7 mouse cellular contexts compared by ENCODE assay signal in genomic region chr3:131106451-131107291, GRCm38 (mm10). TPM values are rescaled to one million over a fixed set of nuclear protein-coding genes. Genes with fewer than 3 reads are reported as not detected.
A peak's percentile ranks its signal among the peaks of the same experiment; 100 is the strongest.
DNase-seq lines count a peak whose midpoint lies in the region; ATAC-seq and TF ChIP-seq lines count a peak whose summit lies in the region.

No protein-coding gene starts in this region.

- peaks cover 4% of the 10 kb centered on the region; the same call in 1 of the 2 replicates for H3K4me1 ChIP-seq in lung, embryonic 14.5 days (ENCODE audit: insufficient read depth)
- H3K4me1 ChIP-seq in cortical plate, adult 2 months (ENCODE audit: control insufficient read depth, insufficient read depth, low read length), result no peaks in the 10 kb centered on the region
- peaks cover 45% of the 10 kb centered on the region for H3K4me1 ChIP-seq in heart, embryonic 13.5 days
- H3K4me1 ChIP-seq in liver, embryonic 15.5 days (replicated peaks), result peaks cover 9% of the 10 kb centered on the region; the same call in 1 of the 2 replicates

- H3K36me3 ChIP-seq in lung, embryonic 14.5 days (ENCODE audit: insufficient read depth), result no peaks in the 10 kb centered on the region
- no peaks in the 10 kb centered on the region for H3K36me3 ChIP-seq in heart, embryonic 13.5 days
- no peaks in the 10 kb centered on the region for H3K36me3 ChIP-seq in liver, embryonic 15.5 days (replicated peaks)

- peak overlapping the region; percentile 58 for H3K27ac ChIP-seq in lung, embryonic 14.5 days (ENCODE audit: low read depth)
- H3K27ac ChIP-seq in cortical plate, adult 2 months (ENCODE audit: insufficient read depth, low read length), result peak overlapping the region; percentile 81; the same call in 1 of the 2 replicates
- peak overlapping the region; percentile 40; the same call in 1 of the 2 replicates for H3K27ac ChIP-seq in heart, embryonic 13.5 days (replicated peaks)
- no peak overlapping the region for H3K27ac ChIP-seq in liver, embryonic 15.5 days (replicated peaks)

- H3K4me3 ChIP-seq in lung, embryonic 14.5 days (ENCODE audit: low read depth, low read length), result peak overlapping the region; percentile 38
- 0 out of 2 replicates have a peak overlapping the region, but pooled peaks have one; percentile 8 for H3K4me3 ChIP-seq in cortical plate, adult 2 months (ENCODE audit: insufficient read depth, low read length)
- peak overlapping the region; percentile 50 for H3K4me3 ChIP-seq in heart, embryonic 13.5 days
- H3K4me3 ChIP-seq in liver, embryonic 15.5 days (replicated peaks), result peak overlapping the region; percentile 26

- peak overlapping the region; percentile 85 for H3K4me2 ChIP-seq in lung, embryonic 14.5 days
- peak overlapping the region; percentile 76 for H3K4me2 ChIP-seq in heart, embryonic 13.5 days
- H3K4me2 ChIP-seq in liver, embryonic 15.5 days, result peak overlapping the region; percentile 50

- H3K27me3 ChIP-seq in lung, embryonic 14.5 days (ENCODE audit: insufficient read depth, low read length), result peaks cover 40% of the 10 kb centered on the region
- H3K27me3 ChIP-seq in heart, embryonic 13.5 days (replicated peaks), result peaks cover 79% of the 10 kb centered on the region
- H3K27me3 ChIP-seq in liver, embryonic 15.5 days, result peaks cover 82% of the 10 kb centered on the region

- no peak for TF ChIP-seq POLR2A in cortical plate, adult 2 months (IDR thresholded peaks at IDR 0.05; ENCODE audit: extremely low read depth, insufficient read depth, low read length)

- TF ChIP-seq CTCF in lung, embryonic 14.5 days (IDR thresholded peaks at IDR 0.05; ENCODE audit: low read depth), result no peak
- TF ChIP-seq CTCF in cortical plate, adult 2 months (IDR thresholded peaks at IDR 0.05; ENCODE audit: extremely low read depth, insufficient read depth, low read length), result no peak

- WGBS in lung, embryonic 14.5 days, result under 1% methylated on average over 45 of the region's 45 CpGs
- 1% methylated on average over 45 of the region's 45 CpGs for WGBS in heart, embryonic 13.5 days
- 1% methylated on average over 45 of the region's 45 CpGs for WGBS in liver, embryonic 15.5 days (ENCODE audit: insufficient replicate concordance)

- peak; percentile 23; the same call in 1 of the 2 replicates for ATAC-seq in lung, embryonic 14.5 days (ENCODE audit: insufficient read depth)
- ATAC-seq in heart, embryonic 13.5 days (ENCODE audit: extremely low read depth, insufficient number of reproducible peaks, low FRiP score, low TSS enrichment), result no peak
- no peak for ATAC-seq in liver, embryonic 15.5 days (ENCODE audit: insufficient read depth)

- peak overlapping the region; percentile 44; the same call in 1 of the 2 replicates for H3K9ac ChIP-seq in lung, embryonic 14.5 days
- peak overlapping the region; percentile 71 for H3K9ac ChIP-seq in heart, embryonic 13.5 days
- H3K9ac ChIP-seq in liver, embryonic 15.5 days, result no peak overlapping the region

- no peaks in the 10 kb centered on the region for H3K9me3 ChIP-seq in lung, embryonic 14.5 days (ENCODE audit: low read depth, low read length)
- no peaks in the 10 kb centered on the region for H3K9me3 ChIP-seq in heart, embryonic 13.5 days
- no peaks in the 10 kb centered on the region for H3K9me3 ChIP-seq in liver, embryonic 15.5 days (replicated peaks)

- DNase-seq in lung, embryonic 14.5 days, result peak; percentile 52
- DNase-seq in lung, postnatal 36 days, result no peak
- peak; percentile 50 for DNase-seq in thymus, postnatal 25 days
- DNase-seq in cerebellum, adult 11-12 months, result no peak

RNA-seq across cellular contexts. Expression of gene Lef1, which starts 3.6 kb away (rescaled TPM):
- polyA plus RNA-seq in lung, embryonic 14.5 days (2014; fragmentation: Nextera tagmentation; extraction: Ambion mirVana), result 31.6 and 32.7 TPM in 2 replicates
- 10.1 and 11.0 TPM in 2 replicates for polyA plus RNA-seq in cortical plate, adult 2 months (2012; rRNA removed)
- polyA plus RNA-seq in heart, embryonic 13.5 days (2015; fragmentation: Nextera tagmentation; extraction: Ambion mirVana), result 8.1 and 9.8 TPM in 2 replicates
- polyA plus RNA-seq in liver, embryonic 15.5 days (2015; fragmentation: Nextera tagmentation; extraction: Ambion mirVana), result 0.86 and 1.1 TPM in 2 replicates

Comparison
In these comparisons a context has a peak if more than half of its experiments do, and no peak if none do; other contexts are left out.
1. DNase-seq: peak in lung, embryonic 14.5 days (single experiment) and thymus, postnatal 25 days (single experiment); none in lung, postnatal 36 days (single experiment) and cerebellum, adult 11-12 months (single experiment).
2. Peak in every context shown above with its lines, with median percentiles within 50 percentile points of each other: H3K4me2 ChIP-seq and H3K4me3 ChIP-seq.